Mouse (Mus musculus) embryonic facial prominence, embryonic 11.5 days (tissue): ENCODE data around the gene Nfkbia. TPM values are rescaled to one million over a fixed set of nuclear protein-coding genes. Genes with fewer than 3 reads are reported as not detected.

ENCODE experiments used
- ATAC-seq: fragments of 200-750 bp; cut with Nextera tagmentation; replicated peaks from 2 replicates; pipeline ENCODE4 v1.8.0; 2017; ENCODE audit warnings: low read depth; ENCODE audit not compliant: insufficient number of reproducible peaks, low FRiP score, low TSS enrichment
- DNase-seq: peaks from one replicate; pipeline ENCODE4 v3.0.0-alpha.2; 2015; ENCODE audit warnings: low spot score
- H3K27ac ChIP-seq: fragments of 300-500 bp; sonication (generic); replicated peaks from 2 replicates; pipeline ENCODE4 v1.5.1; 2014; ENCODE audit warnings: mild to moderate bottlenecking, low read depth, low read length, control low read depth
- H3K27me3 ChIP-seq: fragments of 300-500 bp; sonication (generic); 2 replicates; pipeline ENCODE4 v1.6.1; 2014; ENCODE audit warnings: mild to moderate bottlenecking, low read length, moderate library complexity, mixed read lengths; ENCODE audit not compliant: control insufficient read depth, insufficient read depth
- H3K36me3 ChIP-seq: fragments of 300-500 bp; sonication (generic); replicated peaks from 2 replicates; pipeline ENCODE4 v1.6.1; 2014; ENCODE audit warnings: low read depth, mild to moderate bottlenecking, low read length, moderate library complexity, mixed read lengths; ENCODE audit not compliant: control insufficient read depth, insufficient read depth
- H3K4me1 ChIP-seq: fragments of 300-500 bp; sonication (generic); 2 replicates; pipeline ENCODE4 v1.6.1; 2014; ENCODE audit warnings: low read length, mixed read lengths; ENCODE audit not compliant: control insufficient read depth, insufficient read depth
- H3K4me2 ChIP-seq: fragments of 300-500 bp; sonication (generic); 2 replicates; pipeline ENCODE4 v1.6.1; 2014; ENCODE audit warnings: low read depth, mild to moderate bottlenecking, control low read depth, low read length, moderate library complexity
- H3K4me3 ChIP-seq: fragments of 300-500 bp; sonication (generic); 2 replicates; pipeline ENCODE4 v1.5.1; 2014; ENCODE audit warnings: low read depth, low read length, control low read depth
- H3K9ac ChIP-seq: fragments of 300-500 bp; sonication (generic); replicated peaks from 2 replicates; pipeline ENCODE4 v1.6.1; 2014; ENCODE audit warnings: mild to moderate bottlenecking, control low read depth, low read length
- H3K9me3 ChIP-seq: fragments of 300-500 bp; sonication (generic); replicated peaks from 2 replicates; pipeline ENCODE4 v1.6.1; 2016; ENCODE audit warnings: mild to moderate bottlenecking, low read length, inconsistent platforms, mixed read lengths; ENCODE audit not compliant: control insufficient read depth
- WGBS: fragments of 180-500 bp; shearing (Covaris S2); extraction: QIAGEN DNeasy Blood & Tissue Kit; methylation state at CpG from one replicate; pipeline ENCODE4 v1.1.7; 2014; 5-methylcytosine and 5-hydroxymethylcytosine counted together
- polyA plus RNA-seq: library from polyadenylated mRNA; unstranded; fragments of >200 nt; fragmentation: Nextera tagmentation; extraction: Ambion mirVana; gene quantifications from 2 replicates; pipeline ENCODE4 v1.2.1, GENCODE M21; 2014

The Nfkbia gene
- polyA plus RNA-seq, 1 experiment from 2014 or later, result 60.7 TPM

GRCm38 (mm10) chr12:55508817-55509216 lies 16.4 kb upstream of the Nfkbia start:
- Histone ChIP-seq H3K4me2 (no peak overlapping the region), H3K27me3 (no peaks in the 10 kb centered on the region), H3K9me3 (no peaks in the 10 kb centered on the region), H3K4me1 (no peaks in the 10 kb centered on the region), H3K4me3 (no peak overlapping the region), H3K9ac (no peak overlapping the region), H3K36me3 (no peaks in the 10 kb centered on the region), H3K27ac (no peak overlapping the region)
- 92% methylated on average over 5 of the region's 5 CpGs for WGBS
- DNase-seq (no peak), ATAC-seq (no peak)

GRCm38 (mm10) chr12:55507332-55507935 lies 15.0 kb upstream of the Nfkbia start:
- no peak overlapping the region for H3K4me2 ChIP-seq
- no peaks in the 10 kb centered on the region for H3K36me3 ChIP-seq
- H3K4me3 ChIP-seq, result no peak overlapping the region
- H3K27me3 ChIP-seq, result no peaks in the 10 kb centered on the region
- 82% methylated on average over 17 of the region's 17 CpGs for WGBS
- no peak overlapping the region for H3K9ac ChIP-seq
- H3K9me3 ChIP-seq, result no peaks in the 10 kb centered on the region
- DNase-seq (no peak), ATAC-seq (no peak)
- H3K4me1 ChIP-seq, result no peaks in the 10 kb centered on the region
- H3K27ac ChIP-seq, result no peak overlapping the region

DNA sequence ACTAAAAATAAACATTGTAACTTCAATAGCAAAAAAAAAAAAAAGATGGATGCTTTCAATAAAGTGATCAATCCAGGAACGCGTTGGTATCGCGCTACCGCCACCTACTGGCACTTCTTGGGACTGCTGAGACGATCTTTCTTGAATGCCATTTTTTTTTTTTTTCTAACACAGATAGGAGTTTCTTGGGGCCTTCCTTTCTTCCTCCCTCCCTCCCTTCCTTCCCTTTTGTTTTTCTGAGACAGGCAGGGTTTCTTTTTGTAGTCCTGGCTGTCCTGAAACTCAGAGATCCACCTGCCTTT lies 13.5 kb upstream of the Nfkbia start:
- no peaks in the 10 kb centered on the region for H3K36me3 ChIP-seq
- no peak overlapping the region for H3K27ac ChIP-seq
- peak; percentile 95 for DNase-seq
- ATAC-seq, result no peak
- 0% methylated on average over 6 of the region's 6 CpGs for WGBS
- no peak overlapping the region for H3K4me3 ChIP-seq
- no peak overlapping the region for H3K9ac ChIP-seq
- no peaks in the 10 kb centered on the region for H3K4me1 ChIP-seq
- no peaks in the 10 kb centered on the region for H3K9me3 ChIP-seq
- no peaks in the 10 kb centered on the region for H3K27me3 ChIP-seq
- no peak overlapping the region for H3K4me2 ChIP-seq

DNA sequence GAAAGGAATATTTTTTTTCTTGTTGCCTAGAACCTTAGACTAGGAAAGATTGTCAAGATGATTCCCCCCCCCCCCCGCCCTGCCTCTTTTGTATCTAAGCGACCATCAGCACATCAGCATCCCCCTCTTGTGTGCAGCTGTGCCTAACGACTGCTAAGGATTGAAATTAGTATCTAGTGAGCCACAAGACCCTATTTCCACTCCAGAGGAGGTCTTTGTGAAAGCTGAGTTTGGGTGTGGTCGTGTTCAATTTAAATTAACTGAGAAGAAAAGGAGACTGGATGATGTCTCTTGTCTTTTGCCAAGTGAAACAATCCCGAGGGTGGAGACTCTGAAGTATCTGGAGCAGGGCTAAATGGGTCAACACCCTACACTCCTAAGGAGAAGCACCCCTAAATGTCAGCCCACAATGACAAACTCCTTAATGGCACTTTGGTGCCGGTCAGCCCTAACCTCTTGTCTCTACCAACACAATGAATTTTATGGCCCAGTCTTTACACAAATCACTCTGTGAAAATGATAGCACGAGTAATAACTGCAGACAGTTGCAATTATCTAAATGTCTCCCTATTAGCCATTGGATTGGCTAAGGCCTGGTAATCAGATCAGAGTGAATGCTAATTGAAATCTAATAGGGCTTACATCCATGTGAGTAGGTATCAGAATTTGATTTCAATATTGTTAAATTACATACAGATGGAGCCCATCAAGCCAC lies 13.0 kb upstream of the Nfkbia start:
- no peaks in the 10 kb centered on the region for H3K27me3 ChIP-seq
- no peaks in the 10 kb centered on the region for H3K9me3 ChIP-seq
- H3K4me3 ChIP-seq, result no peak overlapping the region
- no peaks in the 10 kb centered on the region for H3K36me3 ChIP-seq
- H3K27ac ChIP-seq, result no peak overlapping the region
- WGBS, result 59% methylated on average over 7 of the region's 7 CpGs
- DNase-seq, result no peak
- H3K4me2 ChIP-seq, result no peak overlapping the region
- ATAC-seq, result no peak
- H3K9ac ChIP-seq, result no peak overlapping the region
- no peaks in the 10 kb centered on the region for H3K4me1 ChIP-seq

DNA sequence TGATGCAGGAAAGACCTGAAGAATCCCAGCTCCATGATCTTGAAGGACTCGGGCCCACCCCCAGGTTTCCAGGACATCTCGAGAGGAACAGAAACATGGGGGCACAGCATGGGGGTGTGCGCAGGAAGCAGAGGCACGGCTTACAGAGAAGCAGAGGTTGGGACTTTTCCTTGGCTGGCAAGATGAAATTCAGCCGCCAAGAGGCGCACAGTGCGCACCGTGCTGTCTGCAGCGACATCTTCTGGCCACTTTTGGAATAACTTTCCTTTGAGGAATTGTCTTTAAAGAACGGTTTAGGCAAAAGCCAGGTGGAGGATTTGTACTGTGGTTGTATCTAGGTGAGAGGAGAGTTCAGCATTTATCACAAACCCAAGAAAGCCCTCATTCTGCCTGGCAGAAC lies 6.6 kb upstream of the Nfkbia start:
- ATAC-seq, result peak; percentile 79
- no peak overlapping the region for H3K27ac ChIP-seq
- no peak overlapping the region for H3K4me3 ChIP-seq
- no peaks in the 10 kb centered on the region for H3K9me3 ChIP-seq
- no peaks in the 10 kb centered on the region for H3K36me3 ChIP-seq
- WGBS, result 2% methylated on average over 10 of the region's 10 CpGs
- H3K9ac ChIP-seq, result no peak overlapping the region
- no peaks in the 10 kb centered on the region for H3K4me1 ChIP-seq
- DNase-seq, result peak; percentile 95
- no peak overlapping the region for H3K4me2 ChIP-seq
- no peaks in the 10 kb centered on the region for H3K27me3 ChIP-seq

DNA sequence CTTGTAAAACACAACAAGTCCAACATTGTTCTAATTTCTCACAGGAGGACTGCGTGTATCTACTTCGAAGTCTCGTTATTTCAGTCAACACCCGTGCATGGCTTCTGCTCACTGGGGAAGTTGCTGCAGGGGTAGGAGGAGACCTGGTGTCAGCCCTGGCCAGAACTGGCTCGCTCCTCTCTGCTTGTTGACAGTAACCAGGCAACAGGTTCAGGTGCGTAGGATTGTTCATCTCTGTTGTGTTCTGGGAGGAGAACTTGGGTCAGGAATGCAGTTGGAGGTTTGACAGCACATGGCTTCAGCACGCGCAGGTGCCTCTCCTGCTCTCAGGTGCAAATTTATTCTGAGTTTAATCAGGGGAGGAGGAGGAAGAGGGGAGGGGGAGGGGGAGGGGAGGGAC lies 5.3 kb upstream of the Nfkbia start:
- H3K4me3 ChIP-seq, result no peak overlapping the region
- H3K27ac ChIP-seq, result no peak overlapping the region
- 0 out of 2 replicates have a peak, but pooled peaks cover 5% of the 10 kb centered on the region for H3K4me1 ChIP-seq
- H3K36me3 ChIP-seq, result no peaks in the 10 kb centered on the region
- ATAC-seq (no peak), DNase-seq (no peak)
- no peak overlapping the region for H3K4me2 ChIP-seq
- no peak overlapping the region for H3K9ac ChIP-seq
- no peaks in the 10 kb centered on the region for H3K27me3 ChIP-seq
- WGBS, result 47% methylated on average over 8 of the region's 8 CpGs
- no peaks in the 10 kb centered on the region for H3K9me3 ChIP-seq

DNA sequence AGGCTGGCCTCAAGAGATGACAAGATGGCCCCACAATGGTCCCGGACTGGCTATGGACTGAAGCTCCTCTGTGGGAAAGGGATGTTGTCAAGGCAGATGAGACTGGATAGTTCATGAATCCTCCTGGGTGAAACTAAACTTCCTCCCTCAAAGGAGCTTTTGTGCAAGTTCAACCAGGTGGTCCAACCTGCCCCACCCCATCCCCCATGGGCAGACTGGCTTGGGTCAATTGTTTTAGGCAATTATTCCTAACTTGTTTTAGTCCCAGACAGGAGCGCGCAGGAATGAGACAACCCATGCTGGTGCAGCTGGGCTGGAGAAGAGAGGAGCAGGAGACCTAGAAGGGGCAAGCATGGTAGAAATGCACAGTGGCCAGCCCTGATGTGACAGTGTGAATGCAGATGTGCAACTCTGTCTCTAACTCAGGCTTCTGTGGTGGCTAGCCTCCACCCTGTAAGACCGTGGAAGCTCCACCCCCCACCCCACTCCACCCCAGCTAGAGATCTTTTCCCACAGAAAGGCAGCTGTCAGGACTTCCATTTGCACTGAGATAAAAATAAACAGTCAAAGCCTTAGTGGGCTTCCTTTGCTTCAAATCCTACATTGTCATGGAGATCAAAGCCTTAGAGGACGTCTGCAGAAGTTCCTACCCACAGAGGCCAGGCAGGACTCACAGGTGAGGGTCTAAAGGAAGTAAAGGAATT lies 3.6 kb upstream of the Nfkbia start:
- no peak overlapping the region for H3K4me3 ChIP-seq
- ATAC-seq (no peak), DNase-seq (no peak)
- no peak overlapping the region for H3K27ac ChIP-seq
- H3K4me2 ChIP-seq, result no peak overlapping the region
- no peaks in the 10 kb centered on the region for H3K36me3 ChIP-seq
- H3K4me1 ChIP-seq, result peaks cover 7% of the 10 kb centered on the region; the same call in 1 of the 2 replicates
- WGBS, result 65% methylated on average over 5 of the region's 5 CpGs
- no peaks in the 10 kb centered on the region for H3K9me3 ChIP-seq
- no peak overlapping the region for H3K9ac ChIP-seq
- H3K27me3 ChIP-seq, result no peaks in the 10 kb centered on the region
